Mouse (Mus musculus): Measurements from ENCODE around the gene Pde4dip. TPM values are rescaled to one million over a fixed set of nuclear protein-coding genes. Genes with fewer than 3 reads are reported as not detected.

Pde4dip gene
- polyA plus RNA-seq, 1 experiment from 2014 or later = 20.1 TPM

GRCm38 (mm10) chr3:97690590-97690989 lies 197.9 kb downstream of the Pde4dip start:
- H3K27me3 ChIP-seq (ENCODE audit: insufficient read depth, low read length) = no peaks in the 10 kb centered on the region
- DNase-seq (no peak), ATAC-seq (ENCODE audit: insufficient read depth) (0 out of 2 replicates have a peak, but pooled peaks have one; percentile 47)
- H3K36me3 ChIP-seq (ENCODE audit: insufficient read depth) = no peaks in the 10 kb centered on the region
- no peaks in the 10 kb centered on the region for H3K4me1 ChIP-seq (ENCODE audit: insufficient read depth)
- H3K4me2 ChIP-seq = no peak overlapping the region
- TF ChIP-seq CTCF (IDR thresholded peaks at IDR 0.05; ENCODE audit: low read depth) = no peak
- H3K9ac ChIP-seq = no peak overlapping the region
- H3K9me3 ChIP-seq (ENCODE audit: low read depth, low read length) = no peaks in the 10 kb centered on the region
- WGBS = 29% methylated on average over 7 of the region's 7 CpGs
- no peak overlapping the region for H3K4me3 ChIP-seq (ENCODE audit: low read depth, low read length)
- H3K27ac ChIP-seq (ENCODE audit: low read depth) = no peak overlapping the region

DNA sequence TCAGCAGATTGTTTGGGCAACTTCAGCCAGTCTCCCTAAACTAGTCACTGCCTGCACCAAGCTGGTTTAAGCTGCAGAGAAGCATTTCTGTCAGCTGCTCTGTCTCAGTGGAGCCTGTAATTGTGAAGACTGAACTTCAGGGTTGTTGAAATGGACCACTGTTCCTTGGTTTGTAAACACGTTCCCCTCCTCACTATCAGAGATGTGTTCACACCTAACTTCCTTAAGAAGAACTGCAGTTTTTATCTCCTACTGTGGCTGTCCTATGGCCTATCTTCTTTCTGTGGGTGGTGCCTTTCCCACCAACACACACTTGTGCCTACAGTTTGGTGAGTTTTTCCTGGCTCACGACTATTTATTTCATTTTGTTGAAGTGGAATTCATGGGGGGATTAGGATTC lies 199.2 kb downstream of the Pde4dip start:
- H3K4me3 ChIP-seq (ENCODE audit: low read depth, low read length) = no peak overlapping the region
- no peaks in the 10 kb centered on the region for H3K36me3 ChIP-seq (ENCODE audit: insufficient read depth)
- H3K4me2 ChIP-seq = no peak overlapping the region
- no peaks in the 10 kb centered on the region for H3K4me1 ChIP-seq (ENCODE audit: insufficient read depth)
- no peak overlapping the region for H3K9ac ChIP-seq
- H3K9me3 ChIP-seq (ENCODE audit: low read depth, low read length) = no peaks in the 10 kb centered on the region
- no peak for TF ChIP-seq CTCF (IDR thresholded peaks at IDR 0.05; ENCODE audit: low read depth)
- DNase-seq (no peak), ATAC-seq (ENCODE audit: insufficient read depth) (no peak)
- no peaks in the 10 kb centered on the region for H3K27me3 ChIP-seq (ENCODE audit: insufficient read depth, low read length)
- no peak overlapping the region for H3K27ac ChIP-seq (ENCODE audit: low read depth)
- 62% methylated on average over 2 of the region's 2 CpGs for WGBS

GRCm38 (mm10) chr3:97686372-97687117 lies 202.0 kb downstream of the Pde4dip start:
- no peaks in the 10 kb centered on the region for H3K4me1 ChIP-seq (ENCODE audit: insufficient read depth)
- no peak overlapping the region for H3K9ac ChIP-seq
- 78% methylated on average over 4 of the region's 4 CpGs for WGBS

DNA sequence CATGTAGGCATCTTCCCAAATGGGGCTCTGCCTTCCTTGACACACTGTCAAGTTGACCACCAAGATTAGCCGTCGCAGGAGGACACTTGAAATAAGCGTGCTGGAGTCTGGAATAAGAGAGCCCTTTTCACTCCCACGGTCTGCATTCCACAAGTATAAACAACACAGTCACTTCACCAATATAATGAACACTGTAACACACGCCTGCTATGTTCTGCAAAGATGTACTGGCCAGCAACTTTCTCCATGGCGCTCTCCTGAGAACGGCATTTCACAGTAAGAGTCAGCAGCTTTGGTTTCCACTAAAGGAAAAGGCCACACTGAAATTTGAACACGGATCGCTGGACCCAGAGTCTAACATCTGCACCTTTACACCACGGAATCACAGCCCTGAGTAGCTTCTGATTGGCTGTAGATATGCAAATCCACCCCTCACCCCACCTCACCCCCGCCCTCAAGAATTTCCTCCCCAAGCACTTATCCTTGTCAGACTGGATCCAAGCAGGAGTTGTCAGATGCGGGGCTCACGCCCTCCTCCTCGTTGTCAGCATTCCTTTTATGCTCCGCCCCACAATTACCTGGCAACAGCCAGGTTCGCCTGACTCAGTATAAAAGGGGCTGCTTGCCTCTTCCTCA lies 204.8 kb downstream of the Pde4dip start:
- Histone ChIP-seq H3K4me2 (peak overlapping the region; percentile 38), H3K9ac (no peak overlapping the region), H3K4me1 (ENCODE audit: insufficient read depth) (no peaks in the 10 kb centered on the region; the same call in 1 of the 2 replicates), H3K36me3 (ENCODE audit: insufficient read depth) (no peaks in the 10 kb centered on the region), H3K4me3 (ENCODE audit: low read depth, low read length) (no peak overlapping the region), H3K9me3 (ENCODE audit: low read depth, low read length) (no peaks in the 10 kb centered on the region), H3K27ac (ENCODE audit: low read depth) (peak overlapping the region; percentile 47; the same call in 1 of the 2 replicates), H3K27me3 (ENCODE audit: insufficient read depth, low read length) (no peaks in the 10 kb centered on the region)
- DNase-seq (peak; percentile 67), ATAC-seq (ENCODE audit: insufficient read depth) (peak; percentile 72)
- WGBS = 6% methylated on average over 16 of the region's 16 CpGs
- TF ChIP-seq CTCF (IDR thresholded peaks at IDR 0.05; ENCODE audit: low read depth) = no peak

More at GRCm38 (mm10) chr3:97686372-97687117, 202.0 kb downstream of the Pde4dip start:
- H3K4me3 ChIP-seq (ENCODE audit: low read depth, low read length) = no peak overlapping the region
- TF ChIP-seq CTCF (IDR thresholded peaks at IDR 0.05; ENCODE audit: low read depth) = no peak
- no peaks in the 10 kb centered on the region for H3K27me3 ChIP-seq (ENCODE audit: insufficient read depth, low read length)
- no peak overlapping the region for H3K27ac ChIP-seq (ENCODE audit: low read depth)
- no peak overlapping the region for H3K4me2 ChIP-seq
- H3K9me3 ChIP-seq (ENCODE audit: low read depth, low read length) = no peaks in the 10 kb centered on the region
- no peak for DNase-seq
- ATAC-seq (ENCODE audit: insufficient read depth) = no peak
- H3K36me3 ChIP-seq (ENCODE audit: insufficient read depth) = no peaks in the 10 kb centered on the region

- no peaks in the 10 kb centered on the region for H3K36me3 ChIP-seq (ENCODE audit: insufficient read depth)
- no peaks in the 10 kb centered on the region for H3K9me3 ChIP-seq (ENCODE audit: low read depth, low read length)
- no peak for DNase-seq
- no peak for TF ChIP-seq CTCF (IDR thresholded peaks at IDR 0.05; ENCODE audit: low read depth)
- H3K4me2 ChIP-seq = peak overlapping the region; percentile 87
- no peak overlapping the region for H3K27ac ChIP-seq (ENCODE audit: low read depth)
- WGBS = 20% methylated on average over 5 of the region's 5 CpGs
- no peak overlapping the region for H3K9ac ChIP-seq
- no peak for ATAC-seq (ENCODE audit: insufficient read depth)
- H3K4me3 ChIP-seq (ENCODE audit: low read depth, low read length) = peak overlapping the region; percentile 41; the same call in 1 of the 2 replicates
- no peaks in the 10 kb centered on the region; the same call in 1 of the 2 replicates for H3K4me1 ChIP-seq (ENCODE audit: insufficient read depth)
- H3K27me3 ChIP-seq (ENCODE audit: insufficient read depth, low read length) = no peaks in the 10 kb centered on the region
These were observed 205.9 kb downstream of the Pde4dip start for GRCm38 (mm10) chr3:97682576-97682975.

GRCm38 (mm10) chr3:97682159-97682502 lies 206.4 kb downstream of the Pde4dip start:
- H3K27me3 ChIP-seq (ENCODE audit: insufficient read depth, low read length) = no peaks in the 10 kb centered on the region
- peak; percentile 35 for DNase-seq
- peak overlapping the region; percentile 87 for H3K4me2 ChIP-seq
- no peaks in the 10 kb centered on the region; the same call in 1 of the 2 replicates for H3K4me1 ChIP-seq (ENCODE audit: insufficient read depth)
- H3K27ac ChIP-seq (ENCODE audit: low read depth) = no peak overlapping the region
- TF ChIP-seq CTCF (IDR thresholded peaks at IDR 0.05; ENCODE audit: low read depth) = no peak
- ATAC-seq (ENCODE audit: insufficient read depth) = no peak
- H3K4me3 ChIP-seq (ENCODE audit: low read depth, low read length) = peak overlapping the region; percentile 41
- H3K36me3 ChIP-seq (ENCODE audit: insufficient read depth) = no peaks in the 10 kb centered on the region
- no peaks in the 10 kb centered on the region for H3K9me3 ChIP-seq (ENCODE audit: low read depth, low read length)
- WGBS = 2% methylated on average over 11 of the region's 11 CpGs
- H3K9ac ChIP-seq = peak overlapping the region; percentile 23; the same call in 1 of the 2 replicates

Measured in lung, embryonic 14.5 days (tissue).